Mouse (Mus musculus) heart, postnatal 0 days (tissue): ENCODE data around the gene Gmppb.

Experiments
- CTCF ChIP-seq: IDR thresholded peaks from 2 replicates; pipeline ENCODE4 v1.5.1; 2016; ENCODE audit warnings: antibody characterized with exemption, control low read depth, low read depth
- EP300 ChIP-seq: IDR thresholded peaks from 2 replicates; pipeline ENCODE4 v1.6.1; 2016; ENCODE audit warnings: antibody characterized with exemption, low read depth

- TF ChIP-seq CTCF (no peak), EP300 (no peak)
These were observed 41.6 kb downstream of the Gmppb start for GRCm38 (mm10) chr9:108090611-108091120.
